Mouse (Mus musculus) MEL (cell line): Measurements from ENCODE around the gene Ccl25. TPM values are rescaled to one million over a fixed set of nuclear protein-coding genes. Genes with fewer than 3 reads are reported as not detected.

Source experiments
- DNase-seq: peaks from one replicate; pipeline ENCODE4 v3.0.0; 2011; ENCODE audit warnings: low read depth, low spot score
- H3K27ac ChIP-seq: 2 replicates; pipeline ENCODE4 v1.5.1; 2012; ENCODE audit warnings: low read depth, mild to moderate bottlenecking, control low read depth, low read length, moderate library complexity; ENCODE audit not compliant: control insufficient read depth
- H3K27me3 ChIP-seq, 2 experiments: fragments of 150-350 bp in 1 of 2; sonication (generic) in 1 of 2; 2 replicates each; pipeline ENCODE4 v1.6.1; 2012; ENCODE audit warnings: low read length in 2 of 2, mild to moderate bottlenecking in 2 of 2, improper control_type of control experiment in 1 of 2, moderate library complexity in 1 of 2; ENCODE audit not compliant: insufficient read depth in 2 of 2, control insufficient read depth in 1 of 2
- H3K36me3 ChIP-seq, 2 experiments: 2 replicates each; pipeline ENCODE4 v1.6.1; 2012 to 2014; ENCODE audit warnings: low read length in 2 of 2, improper control_type of control experiment in 1 of 2, inconsistent platforms in 1 of 2, mild to moderate bottlenecking in 1 of 2; ENCODE audit not compliant: insufficient read depth in 2 of 2, control insufficient read depth in 1 of 2
- H3K4me1 ChIP-seq, 2 experiments: fragments of 150-350 bp in 1 of 2; sonication (generic) in 1 of 2; 2 replicates each; pipeline ENCODE4 v1.6.1; 2012; ENCODE audit warnings: low read length in 2 of 2, improper control_type of control experiment in 1 of 2, mild to moderate bottlenecking in 1 of 2; ENCODE audit not compliant: insufficient read depth in 2 of 2, control insufficient read depth in 1 of 2
- H3K4me3 ChIP-seq, 2 experiments: fragments of 150-350 bp in 1 of 2; sonication (generic) in 1 of 2; 2 replicates each; pipeline ENCODE4 v1.5.1; 2012; ENCODE audit warnings: low read depth in 2 of 2, low read length in 2 of 2, mild to moderate bottlenecking in 2 of 2, moderate library complexity in 2 of 2, control low read depth in 1 of 2, improper control_type of control experiment in 1 of 2; ENCODE audit not compliant: control insufficient read depth in 1 of 2, insufficient read depth in 1 of 2
- H3K79me2 ChIP-seq: 2 replicates; pipeline ENCODE4 v1.6.1; 2012; ENCODE audit warnings: mild to moderate bottlenecking, low read length, moderate library complexity; ENCODE audit not compliant: control insufficient read depth, poor library complexity, insufficient read depth
- H3K9ac ChIP-seq: 2 replicates; pipeline ENCODE4 v1.6.1; 2012; ENCODE audit warnings: low read depth, mild to moderate bottlenecking, control low read depth, low read length, moderate library complexity; ENCODE audit not compliant: control insufficient read depth, poor library complexity, severe bottlenecking
- H3K9me3 ChIP-seq: fragments of 150-350 bp; sonication (generic); replicated peaks from 2 replicates; pipeline ENCODE4 v1.6.1; 2012; ENCODE audit warnings: mild to moderate bottlenecking, low read length, improper control_type of control experiment, moderate library complexity; ENCODE audit not compliant: insufficient read depth
- BHLHE40 ChIP-seq: IDR thresholded peaks from 2 replicates; pipeline ENCODE4 v1.6.1; 2012; ENCODE audit warnings: low read depth, mild to moderate bottlenecking, inconsistent platforms, low read length, improper control_type of control experiment, borderline replicate concordance
- CHD1 ChIP-seq: IDR thresholded peaks from 2 replicates; pipeline ENCODE4 v1.6.1; 2012; ENCODE audit warnings: low read depth, mild to moderate bottlenecking, inconsistent platforms, low read length, improper control_type of control experiment
- CTCF ChIP-seq, 3 experiments: IDR thresholded peaks in 2 of 3; conservative IDR thresholded peaks in 1 of 3; 2 replicates each; pipeline ENCODE4 v1.5.1; 2011 to 2012; ENCODE audit warnings: low read length in 3 of 3, low read depth in 2 of 3, mild to moderate bottlenecking in 2 of 3, improper control_type of control experiment in 1 of 3, inconsistent platforms in 1 of 3, mixed read lengths in 1 of 3, moderate library complexity in 1 of 3; ENCODE audit not compliant: control insufficient read depth in 1 of 3, insufficient read depth in 1 of 3, poor library complexity in 1 of 3, severe bottlenecking in 1 of 3
- ELF1 ChIP-seq: IDR thresholded peaks from 2 replicates; pipeline ENCODE4 v1.6.1; 2014; ENCODE audit warnings: low read depth, mild to moderate bottlenecking, inconsistent platforms, low read length, improper control_type of control experiment, moderate library complexity
- GATA1 ChIP-seq: IDR thresholded peaks from 2 replicates; pipeline ENCODE4 v1.6.1; 2011; ENCODE audit warnings: low read depth, low read length, improper control_type of control experiment
- KAT2A ChIP-seq: conservative IDR thresholded peaks from 2 replicates; pipeline ENCODE4 v1.6.1; 2012; ENCODE audit warnings: low read depth, low read length, improper control_type of control experiment, inconsistent platforms
- MXI1 ChIP-seq: IDR thresholded peaks from 2 replicates; pipeline ENCODE4 v1.6.1; 2011; ENCODE audit warnings: mild to moderate bottlenecking, low read depth, low read length, improper control_type of control experiment
- MYB ChIP-seq: IDR thresholded peaks from 2 replicates; pipeline ENCODE4 v1.6.1; 2011; ENCODE audit warnings: mild to moderate bottlenecking, low read depth, low read length, improper control_type of control experiment
- MYC ChIP-seq: IDR thresholded peaks from 2 replicates; pipeline ENCODE4 v1.6.1; 2011; ENCODE audit warnings: low read depth, mild to moderate bottlenecking, low read length, improper control_type of control experiment, moderate library complexity
- NELFE ChIP-seq: IDR thresholded peaks from 2 replicates; pipeline ENCODE4 v1.6.1; 2011; ENCODE audit warnings: low read depth, low read length, improper control_type of control experiment
- POLR2A ChIP-seq, 2 experiments: IDR thresholded peaks; 2 replicates each; pipeline ENCODE4 v1.6.1; 2011 to 2012; ENCODE audit warnings: low read length in 2 of 2, mild to moderate bottlenecking in 2 of 2, control low read depth in 1 of 2, improper control_type of control experiment in 1 of 2, low read depth in 1 of 2, moderate library complexity in 1 of 2; ENCODE audit not compliant: control insufficient read depth in 1 of 2, insufficient read depth in 1 of 2, poor library complexity in 1 of 2
- POLR2AphosphoS5 ChIP-seq: IDR thresholded peaks from 2 replicates; pipeline ENCODE4 v1.6.1; 2012; ENCODE audit warnings: low read depth, borderline replicate concordance, mild to moderate bottlenecking, inconsistent platforms, low read length, moderate library complexity, mixed read lengths
- RCOR1 ChIP-seq: IDR thresholded peaks from 2 replicates; pipeline ENCODE4 v1.6.1; 2012; ENCODE audit warnings: low read depth, mild to moderate bottlenecking, inconsistent platforms, low read length, improper control_type of control experiment
- SIN3A ChIP-seq: IDR thresholded peaks from 2 replicates; pipeline ENCODE4 v1.6.1; 2012; ENCODE audit warnings: low read length, improper control_type of control experiment, inconsistent platforms
- UBTF ChIP-seq: IDR thresholded peaks from 2 replicates; pipeline ENCODE4 v1.6.1; 2012; ENCODE audit warnings: low read depth, mild to moderate bottlenecking, inconsistent platforms, low read length, improper control_type of control experiment, moderate library complexity, borderline replicate concordance; ENCODE audit not compliant: insufficient read depth
- ZC3H11A ChIP-seq: IDR thresholded peaks from 2 replicates; pipeline ENCODE4 v1.6.1; 2012; ENCODE audit warnings: low read depth, mild to moderate bottlenecking, inconsistent platforms, low read length, improper control_type of control experiment
- ZMIZ1 ChIP-seq: IDR thresholded peaks from 2 replicates; pipeline ENCODE4 v1.6.1; 2012; ENCODE audit warnings: low read depth, mild to moderate bottlenecking, inconsistent platforms, low read length, improper control_type of control experiment, moderate library complexity
- polyA plus RNA-seq, 2 experiments: library from polyadenylated mRNA; stranded (reverse) in 1 of 2; unstranded in 1 of 2; fragments of >175 nt in 1 of 2; fragments of >200 nt in 1 of 2; gene quantifications; 2 replicates each; pipeline versions ENCODE4 v1.2.1 to v1.2.4; 2012; ENCODE audit warnings: low replicate concordance in 2 of 2, low read depth in 1 of 2; ENCODE audit not compliant: insufficient read length in 2 of 2, insufficient read depth in 1 of 2, missing spikeins in 1 of 2
- total RNA-seq: library from RNA; depleted of rRNA; stranded (reverse); fragments of 300-350 nt; gene quantifications from 2 replicates; pipeline ENCODE4 v1.2.3, GENCODE M21; 2012

Ccl25 gene
- total and polyA plus RNA-seq, 3 experiments, result 32.2 to 33.8 TPM; not detected in 1

GRCm38 (mm10) chr8:4359362-4359761 is 34.4 kb downstream of the Ccl25 start:
- no peak for DNase-seq
- Histone ChIP-seq H3K27ac (no peak overlapping the region), H3K27me3 (no peaks in the 10 kb centered on the region), H3K4me3 (no peak overlapping the region), H3K36me3 (peaks cover 0 to 2% of the 10 kb centered on the region in 2 experiments; a peak in 2 of 4 replicates), H3K4me1 (no peaks in the 10 kb centered on the region; a peak in 1 of 4 replicates), H3K79me2 (no peaks in the 10 kb centered on the region), H3K9ac (no peak overlapping the region), H3K9me3 (no peaks in the 10 kb centered on the region)
- TF ChIP-seq CHD1, result no peak
- TF ChIP-seq GATA1, result no peak
- TF ChIP-seq NELFE, result no peak
- TF ChIP-seq UBTF, result no peak
- TF ChIP-seq MYC, result no peak
- TF ChIP-seq KAT2A, result no peak
- TF ChIP-seq RCOR1, result no peak
- no peak for TF ChIP-seq ZMIZ1

- peaks cover 0 to 2% of the 10 kb centered on the region in 2 experiments; a peak in 2 of 4 replicates for H3K36me3 ChIP-seq
- no peaks in the 10 kb centered on the region for H3K79me2 ChIP-seq
- H3K27ac ChIP-seq, result no peak overlapping the region
- no peaks in the 10 kb centered on the region for H3K27me3 ChIP-seq
- no peak for TF ChIP-seq CTCF (IDR thresholded peaks at IDR 0.05 in 2 of 3, conservative IDR thresholded peaks at IDR 0.05 in 1 of 3; ENCODE audit: control insufficient read depth in 1 of 3, insufficient read depth in 1 of 3, low read depth in 2 of 3, low read length in 3 of 3, poor library complexity in 1 of 3, severe bottlenecking in 1 of 3)
- TF ChIP-seq BHLHE40, result no peak
- no peak for TF ChIP-seq MYB
- H3K9me3 ChIP-seq, result no peaks in the 10 kb centered on the region
- no peak for DNase-seq
- H3K9ac ChIP-seq, result no peak overlapping the region
- no peak overlapping the region for H3K4me3 ChIP-seq
- no peaks in the 10 kb centered on the region; a peak in 1 of 4 replicates for H3K4me1 ChIP-seq
Measured at GRCm38 (mm10) chr8:4360922-4361321, 35.9 kb downstream of the Ccl25 start.

- no peak overlapping the region for H3K4me3 ChIP-seq
- H3K9ac ChIP-seq, result no peak overlapping the region
- H3K79me2 ChIP-seq, result no peaks in the 10 kb centered on the region
- no peaks in the 10 kb centered on the region for H3K9me3 ChIP-seq
- DNase-seq, result no peak
- no peaks in the 10 kb centered on the region for H3K27me3 ChIP-seq
- peaks cover 0 to 2% of the 10 kb centered on the region in 2 experiments; a peak in 1 of 4 replicates for H3K36me3 ChIP-seq
- H3K4me1 ChIP-seq, result no peaks in the 10 kb centered on the region; a peak in 1 of 4 replicates
- TF ChIP-seq ZC3H11A, result no peak
- no peak for TF ChIP-seq MXI1
- no peak for TF ChIP-seq UBTF
- TF ChIP-seq NELFE, result no peak
- TF ChIP-seq ZMIZ1, result no peak
- TF ChIP-seq POLR2A (IDR thresholded peaks at IDR 0.05; ENCODE audit: control insufficient read depth in 1 of 2, insufficient read depth in 1 of 2, low read depth in 1 of 2, low read length in 2 of 2, poor library complexity in 1 of 2), result no peak
- no peak for TF ChIP-seq POLR2AphosphoS5
- TF ChIP-seq SIN3A, result no peak
- TF ChIP-seq ELF1, result no peak
- TF ChIP-seq, all 39 proteins: peak for 0
- H3K27ac ChIP-seq, result no peak overlapping the region
Measured at GRCm38 (mm10) chr8:4366189-4366588, 41.2 kb downstream of the Ccl25 start.
